Mouse (Mus musculus) frontal cortex, postnatal 25 days (tissue): ENCODE data around the gene Fbrsl1.

Source experiments
- DNase-seq, 2 experiments: peaks; one replicate each; pipeline ENCODE4 v3.0.0; 2022; ENCODE audit warnings: low spot score in 2 of 2

The Fbrsl1 gene

DNA sequence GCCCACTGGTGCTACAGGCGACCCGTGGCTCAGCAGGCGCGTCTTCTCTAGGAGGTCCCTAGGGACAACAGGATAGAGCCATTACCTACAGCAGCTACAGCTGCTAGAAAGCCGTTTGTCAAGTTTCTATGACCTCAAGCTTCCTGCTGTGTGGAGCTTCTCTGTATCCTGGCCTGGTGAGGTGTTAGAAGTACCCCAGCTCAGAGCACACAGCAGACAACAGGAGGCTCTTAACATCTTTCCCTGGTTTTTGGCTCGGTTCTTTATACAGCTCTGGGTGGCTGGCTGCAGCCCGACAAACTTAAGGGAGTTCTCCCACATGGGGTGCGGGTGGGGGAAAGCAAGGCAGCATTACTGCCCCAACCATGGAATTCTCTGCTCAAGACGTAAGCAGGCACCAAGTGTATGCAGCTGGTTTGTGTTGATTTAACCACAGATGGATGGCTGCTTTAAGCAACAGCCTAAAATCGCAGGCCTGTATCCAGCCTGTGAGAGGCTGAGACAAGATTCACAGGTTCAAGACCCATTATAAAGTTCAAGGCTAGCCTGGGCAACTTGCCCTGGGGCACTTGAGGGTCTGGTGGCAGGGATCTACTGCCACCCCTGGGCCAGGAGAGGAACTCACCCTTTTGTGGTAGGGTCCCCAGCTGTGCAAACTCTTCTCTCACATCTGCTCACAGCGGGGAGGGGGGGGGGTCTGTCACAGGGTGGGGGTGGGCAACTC lies 84.3 kb downstream of the Fbrsl1 start:
- DNase-seq: no peak

DNA sequence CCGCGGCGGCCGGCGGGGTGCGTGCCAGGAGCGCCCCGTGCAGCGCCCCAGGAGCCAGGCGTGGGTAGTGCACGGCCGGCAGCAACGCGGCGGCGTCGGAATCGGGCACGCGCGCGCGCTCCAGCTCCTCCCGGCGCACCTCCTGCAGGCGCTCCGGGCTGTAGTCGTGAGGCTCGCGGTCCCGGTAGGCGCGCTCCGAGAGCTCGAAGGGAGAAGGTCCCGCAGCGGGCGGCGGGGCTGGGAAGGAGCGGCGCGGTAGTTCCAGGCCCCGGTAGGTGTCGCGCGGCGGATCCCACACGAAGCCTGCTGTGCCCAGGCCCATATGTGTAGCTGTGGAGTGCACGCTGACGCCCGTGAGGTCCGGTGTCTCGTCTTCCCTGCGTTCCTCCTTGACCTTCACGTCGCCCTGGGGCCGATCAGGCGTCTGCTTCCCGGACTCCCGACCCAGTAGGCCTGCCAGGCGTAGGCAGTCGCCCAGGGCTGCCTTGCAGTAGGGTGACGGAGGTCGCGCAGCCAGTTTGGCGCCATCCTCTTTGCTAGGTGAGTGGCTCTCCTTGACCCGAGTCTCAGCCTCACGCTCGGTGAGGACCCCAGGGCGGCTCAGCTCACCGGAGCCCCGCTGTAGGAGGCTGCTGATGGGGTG lies 85.0 kb downstream of the Fbrsl1 start:
- peak; percentile 47 to 51 for DNase-seq

DNA sequence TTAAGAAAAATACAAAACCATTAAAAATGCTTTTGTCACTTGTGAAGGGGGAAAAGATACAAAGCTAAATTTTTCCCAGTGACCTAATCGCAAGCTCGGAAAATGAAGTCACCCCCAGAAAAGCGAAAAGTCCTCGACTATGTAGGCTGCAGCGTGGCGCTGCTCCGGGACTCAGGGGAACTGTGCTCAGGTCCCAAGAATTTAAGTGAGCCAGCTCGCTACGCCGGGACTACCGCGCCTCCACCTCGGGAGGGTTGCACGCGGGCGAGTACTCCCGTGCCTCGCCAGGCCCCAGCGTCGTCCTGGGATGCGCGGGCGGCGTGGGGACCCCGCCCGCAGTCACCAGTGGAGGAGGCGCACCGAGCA lies 85.5 kb downstream of the Fbrsl1 start:
- no peak for DNase-seq

DNA sequence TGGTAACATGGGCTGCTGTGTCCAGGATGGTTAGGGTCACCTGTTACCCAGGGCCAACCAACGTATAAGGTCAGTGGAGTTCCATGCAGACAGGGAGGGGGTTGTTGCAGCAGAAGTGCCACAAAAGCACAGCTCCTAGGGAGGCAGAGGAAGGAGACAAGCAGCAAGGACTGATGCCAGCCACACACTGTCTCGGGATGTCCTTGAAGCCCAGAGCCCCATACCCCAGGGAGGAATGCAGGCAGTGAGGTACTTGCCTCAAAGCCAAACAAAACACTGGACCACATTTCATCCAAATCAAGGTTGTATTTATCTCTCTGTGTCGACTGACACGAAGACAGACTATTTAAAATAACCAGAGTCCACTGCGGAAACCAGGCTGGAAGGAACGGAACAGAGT lies 86.8 kb downstream of the Fbrsl1 start:
- DNase-seq: no peak

DNA sequence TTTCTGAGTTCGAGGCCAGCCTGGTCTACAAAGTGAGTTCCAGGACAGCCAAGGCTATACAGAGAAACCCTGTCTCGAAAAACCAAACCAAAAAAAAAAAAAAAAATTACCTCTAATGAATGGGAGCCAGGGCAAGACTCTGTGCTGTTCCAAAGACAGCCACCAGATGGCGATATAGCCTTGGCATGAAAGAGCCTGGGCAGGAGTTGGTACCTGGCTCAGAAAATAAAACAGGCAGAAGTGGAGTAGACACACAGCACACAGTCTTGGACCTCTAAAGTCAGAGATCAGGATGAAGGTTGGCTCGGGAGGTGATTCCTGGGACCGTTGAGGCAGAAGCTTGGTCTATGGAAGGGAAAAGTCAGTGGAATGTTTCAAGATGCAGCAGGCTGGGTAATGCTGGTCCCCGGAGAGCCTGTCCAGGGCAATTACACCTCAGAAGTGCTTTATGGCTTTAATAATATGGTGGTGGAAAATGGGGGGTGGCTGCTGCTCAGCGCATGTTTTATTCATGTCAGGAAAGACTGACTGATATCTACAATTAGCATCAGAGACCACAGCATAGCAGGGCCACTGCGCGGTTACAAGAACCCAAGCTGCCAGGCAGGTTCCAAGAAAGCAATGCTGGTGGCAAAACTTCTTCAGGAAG lies 90.6 kb downstream of the Fbrsl1 start:
- DNase-seq: peak; percentile 79 to 90

DNA sequence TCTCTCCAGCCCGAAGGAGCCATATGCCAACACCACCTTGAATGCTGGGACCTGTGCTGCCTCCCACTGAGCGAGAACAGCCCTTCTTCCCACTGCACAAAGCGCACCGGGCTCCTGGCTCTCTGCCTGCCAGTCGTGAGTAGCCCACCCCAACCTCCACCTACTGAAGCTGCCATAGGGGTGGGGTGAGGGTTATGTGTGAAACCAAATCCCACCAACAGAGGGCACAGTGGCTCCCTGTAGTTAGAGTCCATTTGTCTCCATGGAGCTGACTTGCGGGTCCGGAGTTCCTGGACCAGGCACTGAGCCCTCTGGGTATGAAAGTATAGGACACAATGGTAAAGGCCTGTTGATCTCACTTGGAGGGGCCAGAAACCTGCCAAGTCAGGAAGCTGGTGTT lies 93.6 kb downstream of the Fbrsl1 start:
- DNase-seq: no peak

DNA sequence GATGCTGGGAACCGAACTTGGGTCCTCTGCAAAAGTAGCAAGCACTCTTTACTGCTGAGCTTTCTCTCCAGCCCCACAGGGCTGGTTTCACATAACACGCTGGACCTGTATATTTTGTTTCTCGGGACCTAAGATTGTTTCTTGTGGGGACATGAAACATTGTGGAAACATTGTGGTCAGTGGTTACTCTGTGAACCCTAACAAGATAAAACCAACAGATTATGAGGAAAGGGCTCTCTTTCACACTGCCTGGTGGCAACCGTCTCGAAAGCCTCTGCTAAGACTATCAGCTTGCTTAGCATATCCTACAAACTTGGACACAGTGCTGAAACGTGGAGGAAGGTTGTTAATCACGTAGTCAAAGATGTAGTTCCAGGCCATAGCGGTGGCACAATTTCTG lies 101.3 kb downstream of the Fbrsl1 start:
- DNase-seq: no peak

DNA sequence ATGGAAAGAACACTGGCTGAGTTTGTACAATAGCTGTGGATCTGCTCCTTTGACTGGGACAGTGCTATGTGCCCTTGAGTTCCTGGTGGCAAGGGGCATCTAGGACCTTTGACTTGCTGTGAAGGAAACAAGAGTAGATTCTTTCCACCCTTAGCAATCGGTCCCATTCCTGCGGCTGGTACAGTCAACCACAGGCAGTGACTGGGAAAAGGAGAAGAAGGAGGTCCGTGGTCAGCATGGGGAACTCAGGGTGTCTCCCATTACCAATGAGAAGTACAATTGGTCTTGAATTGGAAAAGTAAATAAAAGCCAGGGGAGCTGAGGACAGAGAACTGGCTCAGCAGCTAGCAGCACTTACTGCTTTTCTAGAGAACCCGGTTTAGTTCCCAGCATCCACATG lies 102.8 kb downstream of the Fbrsl1 start:
- no peak for DNase-seq

DNA sequence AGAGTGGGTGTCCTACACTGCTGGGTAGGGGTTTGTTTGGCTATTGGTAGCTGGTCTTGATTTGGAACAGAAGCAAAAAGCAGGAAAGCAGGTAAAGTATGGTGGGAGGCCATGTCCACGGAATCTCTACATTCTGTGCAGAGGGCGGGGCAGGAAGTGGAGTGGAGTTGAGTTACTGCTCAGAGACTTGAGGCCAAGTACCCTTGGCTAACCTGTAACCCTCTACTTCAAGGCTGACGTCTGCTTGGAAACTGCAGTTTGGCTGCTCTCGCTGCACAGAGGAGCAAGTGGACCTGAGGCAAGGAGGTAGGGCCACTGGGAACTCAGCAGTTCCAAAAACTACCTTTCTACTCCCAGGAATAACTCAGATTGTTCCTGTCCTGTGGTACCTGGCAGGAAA lies 103.8 kb downstream of the Fbrsl1 start, which contains the start of gene Lrcol1:
TSS of gene Lrcol1 (plus strand) at position 207 of the 400 bp plus-strand sequence.
- DNase-seq: no peak

DNA sequence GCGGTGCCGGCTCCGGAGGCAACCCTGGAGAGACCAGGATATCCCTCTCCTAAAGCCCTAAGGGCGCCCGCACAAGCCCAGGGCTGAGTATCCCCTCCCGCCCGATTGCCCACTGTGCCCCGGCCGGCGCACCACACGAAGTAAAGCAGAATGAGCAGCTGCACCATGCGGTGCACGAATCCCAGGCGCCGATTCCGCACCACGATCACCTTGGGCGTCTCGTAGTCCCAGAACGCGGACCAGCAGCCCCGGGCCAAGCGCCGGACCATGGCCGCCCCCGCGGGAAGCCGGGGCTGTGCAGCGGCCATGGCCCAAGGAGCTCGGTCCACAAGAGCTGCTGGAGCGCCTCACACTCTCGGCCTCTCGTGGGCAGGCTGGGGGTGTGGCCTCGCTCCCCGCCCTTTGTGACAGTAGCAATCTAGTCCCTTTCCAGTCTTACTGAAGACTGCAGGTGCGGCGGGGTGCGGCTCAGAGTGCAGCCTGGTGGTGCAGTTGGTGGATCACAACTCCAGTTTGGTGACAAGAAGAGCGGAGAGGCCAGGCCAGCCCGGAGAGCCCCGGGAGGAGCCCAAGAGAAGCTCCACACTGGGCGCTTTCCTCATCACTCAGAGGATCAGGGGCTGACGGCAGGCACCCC lies 105.5 kb downstream of the Fbrsl1 start, which contains the start of gene P2rx2:
TSS of gene P2rx2 (minus strand) at position 565 of the 637 bp plus-strand sequence.
- no peak for DNase-seq

DNA sequence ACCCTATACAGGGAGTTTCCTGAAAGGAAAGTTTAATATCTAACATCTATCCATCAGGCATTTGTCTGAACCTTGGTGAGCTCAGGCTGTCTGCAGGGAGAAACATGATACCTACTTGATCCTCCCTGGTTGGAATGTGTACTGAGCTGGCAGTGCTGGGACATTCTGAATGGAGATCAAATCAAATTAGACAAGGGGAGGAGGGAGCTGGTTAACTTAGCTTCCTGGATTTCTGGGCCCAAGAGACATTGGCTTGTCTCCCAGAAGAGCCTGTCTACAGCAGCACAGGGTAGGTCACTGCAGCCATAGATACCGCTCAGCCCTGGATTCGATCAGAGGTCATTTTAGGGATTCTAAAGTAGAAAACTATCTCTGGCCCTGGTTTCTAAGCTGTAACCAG lies 109.5 kb downstream of the Fbrsl1 start:
- DNase-seq: no peak

DNA sequence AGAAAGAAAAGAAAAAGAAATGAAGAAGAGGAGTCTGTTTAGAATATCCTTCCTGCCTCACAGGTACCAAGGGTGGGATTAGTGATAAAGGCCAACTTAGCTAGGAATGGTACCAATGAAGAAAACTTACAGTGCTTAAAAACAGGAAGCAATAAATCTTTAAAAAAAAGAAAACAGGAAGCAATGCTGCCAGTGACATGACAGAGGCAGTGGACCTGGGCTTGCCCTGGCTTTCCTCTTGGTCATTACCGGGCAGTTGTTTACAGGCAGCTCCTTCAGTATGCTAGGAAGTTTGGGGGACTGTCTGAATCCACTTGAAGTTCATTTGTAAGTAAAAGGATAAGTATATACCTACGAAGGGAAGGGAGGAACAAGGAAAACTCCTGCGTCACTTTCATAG lies 117.8 kb downstream of the Fbrsl1 start:
- no peak for DNase-seq

DNA sequence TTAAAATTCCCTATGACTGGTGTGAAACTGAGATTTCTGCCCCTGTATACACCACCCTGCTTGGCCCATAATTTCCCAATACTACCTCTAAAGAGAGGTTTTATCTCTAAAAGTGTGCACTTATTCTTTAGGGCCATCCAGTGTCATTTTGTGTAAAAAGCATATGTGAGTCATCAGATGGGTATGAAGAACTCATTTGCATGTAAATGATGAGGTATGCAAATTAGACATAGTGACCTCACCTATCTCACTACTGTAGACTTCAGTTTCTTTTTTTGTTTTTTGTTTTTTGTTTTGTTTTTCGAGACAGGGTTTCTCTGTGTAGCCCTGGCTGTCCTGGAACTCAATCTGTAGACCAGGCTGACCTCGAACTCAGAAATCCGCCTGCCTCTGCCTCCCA lies 135.2 kb downstream of the Fbrsl1 start:
- DNase-seq: no peak
